ENCODE assay signal across 8 mouse cellular contexts in genomic region chr11:86395513-86396125, GRCm38 (mm10). TPM values are rescaled to one million over a fixed set of nuclear protein-coding genes. Genes with fewer than 3 reads are reported as not detected.
A peak's percentile ranks its signal among the peaks of the same experiment; 100 is the strongest.
DNase-seq lines count a peak whose midpoint lies in the region; ATAC-seq lines count a peak whose summit lies in the region.

No protein-coding gene starts in this region.

- no peak overlapping the region for H3K27ac ChIP-seq in midbrain, embryonic 11.5 days (ENCODE audit: low read depth, low read length)
- no peak overlapping the region for H3K27ac ChIP-seq in midbrain, embryonic 15.5 days
- peak overlapping the region; percentile 62; the same call in 1 of the 2 replicates for H3K27ac ChIP-seq in intestine, embryonic 14.5 days (ENCODE audit: low read depth)
- H3K27ac ChIP-seq in liver, embryonic 11.5 days (ENCODE audit: low read depth, low read length) = peak overlapping the region; percentile 48; the same call in 1 of the 2 replicates
- no peak overlapping the region for H3K27ac ChIP-seq in neural tube, embryonic 12.5 days

- H3K4me2 ChIP-seq in midbrain, embryonic 11.5 days = no peak overlapping the region
- no peak overlapping the region for H3K4me2 ChIP-seq in midbrain, embryonic 15.5 days
- peak overlapping the region; percentile 34 for H3K4me2 ChIP-seq in intestine, embryonic 14.5 days (ENCODE audit: low read length)
- peak overlapping the region; percentile 49 for H3K4me2 ChIP-seq in liver, embryonic 11.5 days
- H3K4me2 ChIP-seq in neural tube, embryonic 12.5 days (replicated peaks) = peak overlapping the region; percentile 12

- no peaks in the 10 kb centered on the region for H3K27me3 ChIP-seq in midbrain, embryonic 11.5 days (ENCODE audit: control insufficient read depth, insufficient read depth, low read length)
- H3K27me3 ChIP-seq in midbrain, embryonic 15.5 days (replicated peaks) = no peaks in the 10 kb centered on the region
- H3K27me3 ChIP-seq in intestine, embryonic 14.5 days (replicated peaks; ENCODE audit: control insufficient read depth, insufficient read depth, low read length) = no peaks in the 10 kb centered on the region
- H3K27me3 ChIP-seq in liver, embryonic 11.5 days (replicated peaks; ENCODE audit: control insufficient read depth, insufficient read depth, low read length) = no peaks in the 10 kb centered on the region
- H3K27me3 ChIP-seq in neural tube, embryonic 12.5 days (replicated peaks) = no peaks in the 10 kb centered on the region

- H3K36me3 ChIP-seq in midbrain, embryonic 11.5 days (ENCODE audit: control insufficient read depth, insufficient read depth, low read length) = no peaks in the 10 kb centered on the region
- no peaks in the 10 kb centered on the region for H3K36me3 ChIP-seq in midbrain, embryonic 15.5 days (replicated peaks)
- H3K36me3 ChIP-seq in intestine, embryonic 14.5 days (ENCODE audit: control insufficient read depth, insufficient read depth, low read length) = no peaks in the 10 kb centered on the region
- H3K36me3 ChIP-seq in liver, embryonic 11.5 days (ENCODE audit: control insufficient read depth, insufficient read depth, low read length) = no peaks in the 10 kb centered on the region
- H3K36me3 ChIP-seq in neural tube, embryonic 12.5 days = no peaks in the 10 kb centered on the region

- no peak for ATAC-seq in midbrain, embryonic 11.5 days (ENCODE audit: low FRiP score)
- ATAC-seq in midbrain, embryonic 15.5 days (replicated peaks) = no peak
- peak; percentile 45; the same call in 1 of the 2 replicates for ATAC-seq in intestine, embryonic 14.5 days (replicated peaks; ENCODE audit: low FRiP score, low TSS enrichment, low read depth)
- ATAC-seq in liver, embryonic 11.5 days (replicated peaks; ENCODE audit: low FRiP score) = peak; percentile 72
- no peak for ATAC-seq in neural tube, embryonic 12.5 days (ENCODE audit: low FRiP score, low read depth)

- no peaks in the 10 kb centered on the region for H3K9me3 ChIP-seq in midbrain, embryonic 11.5 days (ENCODE audit: control insufficient read depth, low read length)
- H3K9me3 ChIP-seq in midbrain, embryonic 15.5 days = no peaks in the 10 kb centered on the region
- no peaks in the 10 kb centered on the region for H3K9me3 ChIP-seq in intestine, embryonic 14.5 days (ENCODE audit: control insufficient read depth, low read length)
- H3K9me3 ChIP-seq in liver, embryonic 11.5 days (ENCODE audit: control insufficient read depth, low read length) = no peaks in the 10 kb centered on the region
- H3K9me3 ChIP-seq in neural tube, embryonic 12.5 days = no peaks in the 10 kb centered on the region

- H3K4me1 ChIP-seq in midbrain, embryonic 11.5 days (ENCODE audit: control insufficient read depth, insufficient read depth, low read length) = 0 out of 2 replicates have a peak, but pooled peaks cover 3% of the 10 kb centered on the region
- no peaks in the 10 kb centered on the region for H3K4me1 ChIP-seq in midbrain, embryonic 15.5 days
- peaks cover 8% of the 10 kb centered on the region; the same call in 1 of the 2 replicates for H3K4me1 ChIP-seq in intestine, embryonic 14.5 days (replicated peaks; ENCODE audit: control insufficient read depth, insufficient read depth, low read length)
- H3K4me1 ChIP-seq in liver, embryonic 11.5 days (replicated peaks; ENCODE audit: control insufficient read depth, insufficient read depth, low read length) = peaks cover 21% of the 10 kb centered on the region
- peaks cover 6% of the 10 kb centered on the region; the same call in 1 of the 2 replicates for H3K4me1 ChIP-seq in neural tube, embryonic 12.5 days

- DNase-seq in midbrain, embryonic 11.5 days (ENCODE audit: low spot score, missing footprints) = peak; percentile 91
- peak; percentile 56 for DNase-seq in c-Kit-positive CD71-positive TER-119-positive erythroid progenitor cells, embryonic 14.5 days (ENCODE audit: low spot score)
- DNase-seq in forelimb bud, embryonic 11.5 days (ENCODE audit: low read depth, low spot score) = peak; percentile 31
- DNase-seq in intestine, embryonic 14.5 days (ENCODE audit: low spot score) = peak; percentile 64
- peak; percentile 57 for DNase-seq in liver, embryonic 11.5 days (ENCODE audit: low spot score)
- peak; percentile 46 to 63 for DNase-seq in thymus, postnatal 10 days (ENCODE audit: low spot score in 2 of 2)

- H3K4me3 ChIP-seq in midbrain, embryonic 11.5 days (ENCODE audit: low read depth, low read length) = no peak overlapping the region
- H3K4me3 ChIP-seq in midbrain, embryonic 15.5 days = no peak overlapping the region
- H3K4me3 ChIP-seq in intestine, embryonic 14.5 days (ENCODE audit: low read depth, low read length) = no peak overlapping the region
- H3K4me3 ChIP-seq in liver, embryonic 11.5 days (ENCODE audit: low read depth, low read length) = 0 out of 2 replicates have a peak overlapping the region, but pooled peaks have one; percentile 18
- no peak overlapping the region for H3K4me3 ChIP-seq in neural tube, embryonic 12.5 days

- 0 out of 2 replicates have a peak overlapping the region, but pooled peaks have one; percentile 25 for H3K9ac ChIP-seq in midbrain, embryonic 11.5 days (ENCODE audit: low read length)
- no peak overlapping the region for H3K9ac ChIP-seq in midbrain, embryonic 15.5 days
- no peak overlapping the region for H3K9ac ChIP-seq in intestine, embryonic 14.5 days (ENCODE audit: low read length)
- 0 out of 2 replicates have a peak overlapping the region, but pooled peaks have one; percentile 2 for H3K9ac ChIP-seq in liver, embryonic 11.5 days (ENCODE audit: low read depth, low read length)
- H3K9ac ChIP-seq in neural tube, embryonic 12.5 days = no peak overlapping the region

- WGBS in midbrain, embryonic 11.5 days = 13% methylated on average over 9 of the region's 9 CpGs
- 12% methylated on average over 9 of the region's 9 CpGs for WGBS in midbrain, embryonic 15.5 days
- 4% methylated on average over 9 of the region's 9 CpGs for WGBS in intestine, embryonic 14.5 days
- WGBS in liver, embryonic 11.5 days = 11% methylated on average over 9 of the region's 9 CpGs
- WGBS in neural tube, embryonic 12.5 days = 4% methylated on average over 9 of the region's 9 CpGs

RNA-seq across cellular contexts. Expression of gene Med13, which starts 38.2 kb away (rescaled TPM):
- polyA plus RNA-seq in midbrain, embryonic 11.5 days (2014; fragmentation: Nextera tagmentation; extraction: Ambion mirVana) = 13.2 and 14.7 TPM in 2 replicates
- polyA plus RNA-seq in midbrain, embryonic 15.5 days (2015; fragmentation: Nextera tagmentation; extraction: Ambion mirVana) = 8.7 and 9.0 TPM in 2 replicates
- polyA plus RNA-seq in intestine, embryonic 14.5 days (2014; fragmentation: Nextera tagmentation; extraction: Ambion mirVana) = 14.2 and 14.3 TPM in 2 replicates
- polyA plus RNA-seq in liver, embryonic 11.5 days (2014; fragmentation: Nextera tagmentation; extraction: Ambion mirVana) = 7.6 and 8.9 TPM in 2 replicates
- 10.0 and 11.5 TPM in 2 replicates for polyA plus RNA-seq in neural tube, embryonic 12.5 days (2016; fragmentation: Nextera tagmentation; extraction: Ambion mirVana)

Comparison
In these comparisons a context has a peak if more than half of its experiments do, and no peak if none do; other contexts are left out.
1. H3K9ac ChIP-seq: peak in midbrain, embryonic 11.5 days (single experiment) and liver, embryonic 11.5 days (single experiment); none in midbrain, embryonic 15.5 days (single experiment), intestine, embryonic 14.5 days (single experiment) and neural tube, embryonic 12.5 days (single experiment).
2. ATAC-seq: peak in intestine, embryonic 14.5 days (single experiment) and liver, embryonic 11.5 days (single experiment); none in midbrain, embryonic 11.5 days (single experiment), midbrain, embryonic 15.5 days (single experiment) and neural tube, embryonic 12.5 days (single experiment).
3. DNase-seq: peak in every context shown above with its lines; median percentile 91 in midbrain, embryonic 11.5 days; 64 in intestine, embryonic 14.5 days; 57 in liver, embryonic 11.5 days; 56 in c-Kit-positive CD71-positive TER-119-positive erythroid progenitor cells, embryonic 14.5 days; 54 in thymus, postnatal 10 days; 31 in forelimb bud, embryonic 11.5 days.
4. H3K27ac ChIP-seq: peak in intestine, embryonic 14.5 days (single experiment) and liver, embryonic 11.5 days (single experiment); none in midbrain, embryonic 11.5 days (single experiment), midbrain, embryonic 15.5 days (single experiment) and neural tube, embryonic 12.5 days (single experiment).
5. H3K4me2 ChIP-seq: peak in intestine, embryonic 14.5 days (single experiment), liver, embryonic 11.5 days (single experiment) and neural tube, embryonic 12.5 days (single experiment); none in midbrain, embryonic 11.5 days (single experiment) and midbrain, embryonic 15.5 days (single experiment).